Mouse (Mus musculus): ENCODE results near the gene Prdm11.

DNA sequence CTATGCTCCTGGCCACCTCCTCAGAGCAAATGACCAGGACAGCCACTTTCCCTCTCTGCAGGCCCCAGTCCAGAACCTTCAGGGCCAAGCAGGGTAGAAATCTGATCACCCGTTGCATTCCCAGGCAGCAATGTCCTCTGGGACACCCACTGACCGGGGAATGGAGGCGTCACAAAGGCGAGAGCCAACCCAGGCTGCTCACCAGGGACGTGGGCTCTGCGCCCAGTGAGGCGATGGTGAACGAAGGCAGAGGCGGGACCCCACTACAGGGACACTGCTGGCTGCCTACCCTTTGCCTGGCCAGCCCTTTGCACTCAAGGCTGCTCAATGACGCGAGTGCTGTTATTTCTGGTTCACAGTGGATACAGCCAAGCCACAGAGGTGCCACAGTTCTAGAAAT lies 13.3 kb downstream of the Prdm11 start:
- TF ChIP-seq CTCF (IDR thresholded peaks at IDR 0.05; ENCODE audit: extremely low read depth, insufficient read depth, insufficient read length, insufficient replicate concordance): no peak
- no peak for TF ChIP-seq POLR2A (IDR thresholded peaks at IDR 0.05; ENCODE audit: low read depth, low read length)
